Mouse (Mus musculus): Measurements from ENCODE around the gene Zcchc4. TPM values are rescaled to one million over a fixed set of nuclear protein-coding genes. Genes with fewer than 3 reads are reported as not detected.

Gene Zcchc4
- total and polyA plus RNA-seq, 3 experiments, result 4.5 to 5.2 (median 5.0) TPM

GRCm38 (mm10) chr5:52783251-52783620, 8.0 kb downstream of the Zcchc4 start:
- Histone ChIP-seq H3K4me1 (ENCODE audit: control insufficient read depth, insufficient read depth, low read length) (no peaks in the 10 kb centered on the region; the same call in 1 of the 2 replicates), H3K27ac (peak overlapping the region; percentile 69), H3K36me3 (ENCODE audit: control insufficient read depth, insufficient read depth, low read length) (peaks cover 2% of the 10 kb centered on the region), H3K4me3 (peak overlapping the region; percentile 99), H3K27me3 (ENCODE audit: control insufficient read depth, insufficient read depth, low read length) (no peaks in the 10 kb centered on the region), H3K9ac (ENCODE audit: low read depth, low read length) (peak overlapping the region; percentile 94), H3K79me2 (replicated peaks; ENCODE audit: control insufficient read depth, insufficient read depth, low read length) (no peaks in the 10 kb centered on the region)
- WGBS, result under 1% methylated on average over 9 of the region's 9 CpGs
- intact Hi-C loops (cut with DNase I), result loop anchor here (5.0 to 10.0 kb wide), 3 partner anchors 41 to 108 kb away; partner anchors contain the start of genes Anapc4 and Pi4k2b
- no peak for TF ChIP-seq CTCF (IDR thresholded peaks at IDR 0.05)
- no peak for TF ChIP-seq EP300 (IDR thresholded peaks at IDR 0.05; ENCODE audit: insufficient read depth, low read depth, low read length)
- TF ChIP-seq POLR2A (IDR thresholded peaks at IDR 0.05; ENCODE audit: insufficient read depth, low read depth, low read length), result no peak
- no peak for DNase-seq

DNA sequence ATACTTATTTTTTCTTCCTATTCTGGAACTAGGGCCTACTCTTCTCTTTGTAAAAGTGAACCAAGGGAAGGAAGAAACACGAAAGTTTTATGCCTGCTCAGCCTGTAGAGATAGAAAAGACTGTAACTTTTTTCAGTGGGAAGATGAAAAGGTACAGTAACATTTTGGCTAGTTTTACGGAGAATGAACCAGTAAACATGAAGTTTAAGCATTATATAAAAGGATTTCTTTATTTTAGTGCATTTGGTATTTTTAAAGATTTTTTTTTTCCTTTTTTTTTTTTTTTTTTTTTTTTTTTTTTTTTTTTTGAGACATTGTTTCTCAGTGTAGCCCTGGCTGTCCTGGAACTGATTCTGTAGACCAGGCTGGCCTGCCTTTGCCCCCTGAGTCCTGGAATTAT, 8.7 kb downstream of the Zcchc4 start:
- no peak overlapping the region; the same call in 1 of the 2 replicates for H3K4me3 ChIP-seq
- 77% methylated on average over 2 of the region's 2 CpGs for WGBS
- H3K27me3 ChIP-seq (ENCODE audit: control insufficient read depth, insufficient read depth, low read length), result no peaks in the 10 kb centered on the region
- H3K36me3 ChIP-seq (ENCODE audit: control insufficient read depth, insufficient read depth, low read length), result peaks cover 2% of the 10 kb centered on the region
- no peaks in the 10 kb centered on the region for H3K79me2 ChIP-seq (replicated peaks; ENCODE audit: control insufficient read depth, insufficient read depth, low read length)
- H3K9ac ChIP-seq (ENCODE audit: low read depth, low read length), result no peak overlapping the region
- no peak for DNase-seq
- intact Hi-C loops (cut with DNase I), result loop anchor here (5.0 to 10.0 kb wide), 3 partner anchors 42 to 109 kb away; partner anchors contain the start of genes Anapc4 and Pi4k2b
- no peaks in the 10 kb centered on the region; the same call in 1 of the 2 replicates for H3K4me1 ChIP-seq (ENCODE audit: control insufficient read depth, insufficient read depth, low read length)
- no peak overlapping the region for H3K27ac ChIP-seq
- TF ChIP-seq POLR2A (IDR thresholded peaks at IDR 0.05; ENCODE audit: insufficient read depth, low read depth, low read length), result no peak
- TF ChIP-seq EP300 (IDR thresholded peaks at IDR 0.05; ENCODE audit: insufficient read depth, low read depth, low read length), result no peak
- no peak for TF ChIP-seq CTCF (IDR thresholded peaks at IDR 0.05)

GRCm38 (mm10) chr5:52786556-52787322, 11.5 kb downstream of the Zcchc4 start:
- H3K9ac ChIP-seq (ENCODE audit: low read depth, low read length), result no peak overlapping the region
- H3K27ac ChIP-seq, result no peak overlapping the region
- no peak for TF ChIP-seq POLR2A (IDR thresholded peaks at IDR 0.05; ENCODE audit: insufficient read depth, low read depth, low read length)
- TF ChIP-seq CTCF (IDR thresholded peaks at IDR 0.05), result no peak
- no peak for TF ChIP-seq EP300 (IDR thresholded peaks at IDR 0.05; ENCODE audit: insufficient read depth, low read depth, low read length)
- WGBS, result 55% methylated on average over 7 of the region's 7 CpGs
- DNase-seq, result no peak
- H3K4me3 ChIP-seq, result no peak overlapping the region
- no peaks in the 10 kb centered on the region for H3K79me2 ChIP-seq (replicated peaks; ENCODE audit: control insufficient read depth, insufficient read depth, low read length)
- intact Hi-C loops (cut with DNase I), result loop anchor here (10.0 kb wide), 1 partner anchor 112 kb away; no protein-coding TSS in a partner anchor
- H3K27me3 ChIP-seq (ENCODE audit: control insufficient read depth, insufficient read depth, low read length), result no peaks in the 10 kb centered on the region
- peaks cover 2% of the 10 kb centered on the region for H3K36me3 ChIP-seq (ENCODE audit: control insufficient read depth, insufficient read depth, low read length)
- H3K4me1 ChIP-seq (ENCODE audit: control insufficient read depth, insufficient read depth, low read length), result no peaks in the 10 kb centered on the region; the same call in 1 of the 2 replicates

DNA sequence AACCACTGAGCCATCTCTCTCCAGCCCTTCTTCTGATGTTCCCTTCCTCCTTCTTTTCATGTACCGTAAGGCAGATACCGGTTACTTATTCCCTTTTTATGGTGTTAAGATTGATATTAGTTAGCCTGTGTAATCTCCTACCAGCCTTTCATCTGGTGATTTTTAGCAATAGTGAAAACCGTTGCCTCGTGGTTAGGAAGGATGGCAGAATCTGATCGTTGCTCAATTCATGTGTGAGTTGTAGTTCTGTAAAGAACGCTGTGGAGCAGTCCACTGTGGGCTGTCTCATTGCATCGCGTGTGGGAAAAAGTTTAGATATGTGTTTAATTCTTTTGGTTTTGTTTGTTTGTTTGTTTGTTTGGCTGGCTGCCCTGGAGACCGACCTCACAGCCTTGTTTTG, 18.0 kb downstream of the Zcchc4 start:
- Histone ChIP-seq H3K9ac (ENCODE audit: low read depth, low read length) (no peak overlapping the region), H3K79me2 (replicated peaks; ENCODE audit: control insufficient read depth, insufficient read depth, low read length) (no peaks in the 10 kb centered on the region), H3K36me3 (ENCODE audit: control insufficient read depth, insufficient read depth, low read length) (no peaks in the 10 kb centered on the region; the same call in 1 of the 2 replicates), H3K27me3 (ENCODE audit: control insufficient read depth, insufficient read depth, low read length) (no peaks in the 10 kb centered on the region), H3K4me3 (no peak overlapping the region), H3K27ac (no peak overlapping the region), H3K4me1 (ENCODE audit: control insufficient read depth, insufficient read depth, low read length) (no peaks in the 10 kb centered on the region)
- intact Hi-C loops (cut with DNase I), result no loop called here
- TF ChIP-seq EP300 (IDR thresholded peaks at IDR 0.05; ENCODE audit: insufficient read depth, low read depth, low read length) (no peak), CTCF (IDR thresholded peaks at IDR 0.05) (no peak), POLR2A (IDR thresholded peaks at IDR 0.05; ENCODE audit: insufficient read depth, low read depth, low read length) (no peak)
- WGBS, result 94% methylated on average over 9 of the region's 9 CpGs
- no peak for DNase-seq

- peak in 1 of 2 experiments; percentile 6 for DNase-seq
- Histone ChIP-seq H3K27ac (no peak overlapping the region), H3K9ac (ENCODE audit: low read depth, low read length) (no peak overlapping the region), H3K36me3 (ENCODE audit: control insufficient read depth, insufficient read depth, low read length) (no peaks in the 10 kb centered on the region; the same call in 1 of the 2 replicates), H3K4me1 (ENCODE audit: control insufficient read depth, insufficient read depth, low read length) (no peaks in the 10 kb centered on the region), H3K79me2 (replicated peaks; ENCODE audit: control insufficient read depth, insufficient read depth, low read length) (no peaks in the 10 kb centered on the region), H3K27me3 (ENCODE audit: control insufficient read depth, insufficient read depth, low read length) (no peaks in the 10 kb centered on the region), H3K4me3 (no peak overlapping the region)
- no peak for TF ChIP-seq CTCF (IDR thresholded peaks at IDR 0.05)
- TF ChIP-seq POLR2A (IDR thresholded peaks at IDR 0.05; ENCODE audit: insufficient read depth, low read depth, low read length), result no peak
- TF ChIP-seq EP300 (IDR thresholded peaks at IDR 0.05; ENCODE audit: insufficient read depth, low read depth, low read length), result no peak
- 87% methylated on average over 9 of the region's 9 CpGs for WGBS
- intact Hi-C loops (cut with DNase I), result no loop called here
These were observed 18.9 kb downstream of the Zcchc4 start for GRCm38 (mm10) chr5:52794109-52794508.
